Mouse (Mus musculus) lung, embryonic 16.5 days (tissue): Measurements from ENCODE around the gene Slc6a13. TPM values are rescaled to one million over a fixed set of nuclear protein-coding genes. Genes with fewer than 3 reads are reported as not detected.

Source experiments
- ATAC-seq: fragments of 200-750 bp; cut with Nextera tagmentation; 2 replicates; pipeline ENCODE4 v1.8.0; 2017; ENCODE audit warnings: low read depth, mild to moderate bottlenecking, moderate library complexity
- H3K27ac ChIP-seq: fragments of 300-500 bp; sonication (generic); 2 replicates; pipeline ENCODE4 v1.5.1; 2014; ENCODE audit warnings: mild to moderate bottlenecking, control low read depth, low read length
- H3K27me3 ChIP-seq: fragments of 300-500 bp; sonication (generic); 2 replicates; pipeline ENCODE4 v1.6.1; 2014; ENCODE audit warnings: low read depth, low read length, mixed read lengths; ENCODE audit not compliant: control insufficient read depth, insufficient read depth
- H3K36me3 ChIP-seq: fragments of 300-500 bp; sonication (generic); 2 replicates; pipeline ENCODE4 v1.6.1; 2014; ENCODE audit warnings: low read length; ENCODE audit not compliant: control insufficient read depth, insufficient read depth
- H3K4me1 ChIP-seq: fragments of 300-500 bp; sonication (generic); replicated peaks from 2 replicates; pipeline ENCODE4 v1.6.1; 2014; ENCODE audit warnings: low read length, mixed read lengths; ENCODE audit not compliant: control insufficient read depth, insufficient read depth
- H3K4me2 ChIP-seq: fragments of 300-500 bp; sonication (generic); 2 replicates; pipeline ENCODE4 v1.6.1; 2014; ENCODE audit warnings: low read depth, low read length, control low read depth
- H3K4me3 ChIP-seq: fragments of 300-500 bp; sonication (generic); 2 replicates; pipeline ENCODE4 v1.5.1; 2014; ENCODE audit warnings: mild to moderate bottlenecking, low read length, control low read depth
- H3K9ac ChIP-seq: fragments of 300-500 bp; sonication (generic); 2 replicates; pipeline ENCODE4 v1.6.1; 2014; ENCODE audit warnings: low read length, control low read depth
- H3K9me3 ChIP-seq: fragments of 300-500 bp; sonication (generic); 2 replicates; pipeline ENCODE4 v1.6.1; 2016; ENCODE audit warnings: low read length; ENCODE audit not compliant: control insufficient read depth
- WGBS: fragments of 180-500 bp; shearing (Covaris S2); extraction: QIAGEN DNeasy Blood & Tissue Kit; methylation state at CpG from one replicate; pipeline ENCODE4 v1.1.7; 2014; 5-methylcytosine and 5-hydroxymethylcytosine counted together
- microRNA-seq: library from miRNA; unstranded; fragments of <30 nt; microRNA quantifications from one replicate; pipeline ENCODE4, GENCODE M21; 2016
- polyA plus RNA-seq: library from polyadenylated mRNA; unstranded; fragments of >200 nt; fragmentation: Nextera tagmentation; extraction: Ambion mirVana; gene quantifications from 2 replicates; pipeline ENCODE4 v1.2.1, GENCODE M21; 2015

Gene Slc6a13
- polyA plus RNA-seq, 1 experiment from 2014 or later, result 0.84 TPM

DNA sequence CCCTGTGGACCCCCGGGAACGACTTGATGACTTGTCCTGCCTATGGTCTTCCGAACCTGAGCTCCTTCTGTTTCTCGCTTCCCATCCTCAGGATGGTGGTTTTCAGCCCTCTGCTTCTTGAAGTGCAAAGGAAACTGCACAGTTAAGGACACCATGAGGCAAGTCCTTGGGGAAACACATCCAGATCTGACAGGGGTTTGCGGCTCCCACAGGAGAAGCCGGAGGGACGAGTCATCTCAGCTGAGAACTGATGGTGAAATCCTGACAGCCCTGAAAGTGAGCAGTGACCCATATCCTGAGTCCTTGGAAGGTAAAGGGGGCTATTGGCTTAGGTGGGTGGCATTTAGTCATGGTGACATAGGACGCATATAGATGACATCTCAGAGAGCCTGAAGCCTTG, 80.5 kb downstream of the Slc6a13 start:
- no peak overlapping the region for H3K27ac ChIP-seq
- H3K9me3 ChIP-seq, result no peaks in the 10 kb centered on the region
- no peak overlapping the region for H3K9ac ChIP-seq
- WGBS, result 79% methylated on average over 8 of the region's 8 CpGs
- ATAC-seq, result no peak
- H3K4me2 ChIP-seq, result no peak overlapping the region
- no peaks in the 10 kb centered on the region; the same call in 1 of the 2 replicates for H3K27me3 ChIP-seq
- H3K4me1 ChIP-seq, result 0 out of 2 replicates have a peak, but pooled peaks cover 2% of the 10 kb centered on the region
- H3K36me3 ChIP-seq, result no peaks in the 10 kb centered on the region
- no peak overlapping the region for H3K4me3 ChIP-seq

- Histone ChIP-seq H3K4me1 (0 out of 2 replicates have a peak, but pooled peaks cover 2% of the 10 kb centered on the region), H3K27me3 (no peaks in the 10 kb centered on the region; the same call in 1 of the 2 replicates), H3K27ac (no peak overlapping the region), H3K4me2 (no peak overlapping the region), H3K36me3 (no peaks in the 10 kb centered on the region), H3K4me3 (no peak overlapping the region), H3K9ac (no peak overlapping the region), H3K9me3 (no peaks in the 10 kb centered on the region)
- 54% methylated on average over 10 of the region's 10 CpGs for WGBS
- ATAC-seq, result no peak
Measured at GRCm38 (mm10) chr6:121382071-121382470, 82.0 kb downstream of the Slc6a13 start.

DNA sequence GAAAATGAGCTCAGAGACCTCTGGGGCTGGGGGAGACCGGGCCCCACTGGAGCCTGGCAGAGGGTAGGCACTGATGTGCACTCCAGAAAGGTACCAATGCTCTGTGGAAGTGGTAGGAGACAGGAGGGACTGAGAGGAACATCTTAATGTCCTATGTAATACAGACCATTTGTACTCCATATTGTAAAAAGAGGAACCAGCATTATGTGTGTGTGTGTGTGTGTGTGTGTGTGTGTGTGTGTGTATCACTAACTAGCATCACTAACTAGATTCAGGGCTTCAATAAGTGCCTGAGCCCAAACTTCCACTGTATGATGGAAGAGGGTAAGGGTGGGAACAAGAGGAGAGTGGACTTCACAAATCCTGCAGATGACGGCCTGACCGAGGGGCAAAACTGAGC, 85.4 kb downstream of the Slc6a13 start:
- H3K4me2 ChIP-seq, result no peak overlapping the region
- H3K27me3 ChIP-seq, result no peaks in the 10 kb centered on the region; the same call in 1 of the 2 replicates
- no peak overlapping the region for H3K4me3 ChIP-seq
- 79% methylated on average over 3 of the region's 3 CpGs for WGBS
- no peaks in the 10 kb centered on the region for H3K9me3 ChIP-seq
- H3K4me1 ChIP-seq, result 0 out of 2 replicates have a peak, but pooled peaks cover 2% of the 10 kb centered on the region
- H3K27ac ChIP-seq, result no peak overlapping the region
- H3K36me3 ChIP-seq, result no peaks in the 10 kb centered on the region
- no peak overlapping the region for H3K9ac ChIP-seq
- ATAC-seq, result no peak

Small RNAs within 50 kb of the gene (microRNA-seq; reads per million reads assigned to microRNA genes)
- gene Gm24855, result not detected

Other genes starting within 250 kb of the Slc6a13 start
- 15.9 and 18.0 TPM in 2 replicates for gene Mical3, start 169.2 kb upstream of the Slc6a13 start, polyA plus RNA-seq
- gene Pex26, start 116.6 kb upstream of the Slc6a13 start, polyA plus RNA-seq, result 15.6 and 17.6 TPM in 2 replicates
- 16.9 and 19.9 TPM in 2 replicates for gene Tuba8, start 89.5 kb upstream of the Slc6a13 start, polyA plus RNA-seq
- 7.3 and 7.9 TPM in 2 replicates for gene Usp18, start 54.3 kb upstream of the Slc6a13 start, polyA plus RNA-seq
- not detected in 2 replicates for gene Slc6a12, start 42.8 kb downstream of the Slc6a13 start, polyA plus RNA-seq
- gene Iqsec3, start 173.5 kb downstream of the Slc6a13 start, polyA plus RNA-seq, result not detected in 2 replicates